Mouse (Mus musculus) lung, embryonic 15.5 days (tissue): ENCODE data around the gene Capza1. TPM values are rescaled to one million over a fixed set of nuclear protein-coding genes. Genes with fewer than 3 reads are reported as not detected.
A peak's percentile ranks its signal among the peaks of the same experiment; 100 is the strongest.

ENCODE experiments used
- ATAC-seq: fragments of 200-750 bp; cut with Nextera tagmentation; 2 replicates; pipeline ENCODE4 v1.8.0; 2017; ENCODE audit warnings: moderate number of reproducible peaks, borderline replicate concordance; ENCODE audit not compliant: low FRiP score, low TSS enrichment; ENCODE audit errors: extremely low read depth
- H3K27ac ChIP-seq: fragments of 300-500 bp; sonication (generic); 2 replicates; pipeline ENCODE4 v1.5.1; 2015; ENCODE audit warnings: moderate library complexity, mild to moderate bottlenecking, inconsistent platforms
- H3K27me3 ChIP-seq: fragments of 300-500 bp; sonication (generic); 2 replicates; pipeline ENCODE4 v1.6.1; 2015; ENCODE audit warnings: inconsistent platforms
- H3K36me3 ChIP-seq: fragments of 300-500 bp; sonication (generic); 2 replicates; pipeline ENCODE4 v1.6.1; 2015; ENCODE audit warnings: inconsistent platforms
- H3K4me1 ChIP-seq: fragments of 300-500 bp; sonication (generic); 2 replicates; pipeline ENCODE4 v1.6.1; 2015; ENCODE audit warnings: inconsistent platforms
- H3K4me2 ChIP-seq: fragments of 300-500 bp; sonication (generic); 2 replicates; pipeline ENCODE4 v1.6.1; 2015; ENCODE audit warnings: inconsistent platforms, mild to moderate bottlenecking, moderate library complexity
- H3K4me3 ChIP-seq: fragments of 300-500 bp; sonication (generic); 2 replicates; pipeline ENCODE4 v1.5.1; 2015; ENCODE audit warnings: mild to moderate bottlenecking, inconsistent platforms
- H3K9ac ChIP-seq: fragments of 300-500 bp; sonication (generic); 2 replicates; pipeline ENCODE4 v1.6.1; 2015; ENCODE audit warnings: inconsistent platforms
- H3K9me3 ChIP-seq: fragments of 300-500 bp; sonication (generic); 2 replicates; pipeline ENCODE4 v1.6.1; 2016; ENCODE audit warnings: inconsistent platforms
- WGBS: fragments of 180-500 bp; shearing (Covaris S2); methylation state at CpG from one replicate; pipeline ENCODE4 v1.1.7; 2015; 5-methylcytosine and 5-hydroxymethylcytosine counted together
- polyA plus RNA-seq: library from polyadenylated mRNA; unstranded; fragments of >200 nt; fragmentation: Nextera tagmentation; extraction: Ambion mirVana; gene quantifications from 2 replicates; pipeline ENCODE4 v1.2.1, GENCODE M21; 2015

The Capza1 gene
- polyA plus RNA-seq, 1 experiment from 2014 or later = 222 TPM

DNA sequence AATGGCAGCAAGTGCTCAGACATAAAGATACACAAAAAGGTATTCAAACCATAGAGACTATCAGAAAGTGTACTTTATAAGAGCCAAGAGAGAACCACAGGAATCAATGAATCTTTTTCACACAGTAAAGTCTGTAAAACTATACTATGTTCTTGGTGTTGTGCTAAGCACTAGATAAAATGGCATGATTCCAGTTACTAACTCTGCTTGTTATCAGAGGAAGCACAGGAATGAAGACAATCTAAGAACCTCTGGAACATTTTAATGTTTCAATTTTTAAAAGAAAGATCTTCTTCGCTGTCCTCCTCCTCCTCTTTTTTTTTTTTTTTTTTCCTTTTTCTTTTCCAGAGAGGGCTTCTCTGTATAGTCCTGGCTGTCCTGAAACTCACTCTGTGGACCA is 5.7 kb downstream of the Capza1 start:
- Histone ChIP-seq H3K4me2 (no peak overlapping the region), H3K4me1 (peaks cover 26% of the 10 kb centered on the region), H3K4me3 (no peak overlapping the region), H3K9ac (no peak overlapping the region), H3K27ac (no peak overlapping the region), H3K36me3 (peaks cover 10% of the 10 kb centered on the region; the same call in 1 of the 2 replicates), H3K27me3 (no peaks in the 10 kb centered on the region), H3K9me3 (no peaks in the 10 kb centered on the region)
- no peak for ATAC-seq
- 100% methylated on average over 1 of the region's 1 CpGs for WGBS

DNA sequence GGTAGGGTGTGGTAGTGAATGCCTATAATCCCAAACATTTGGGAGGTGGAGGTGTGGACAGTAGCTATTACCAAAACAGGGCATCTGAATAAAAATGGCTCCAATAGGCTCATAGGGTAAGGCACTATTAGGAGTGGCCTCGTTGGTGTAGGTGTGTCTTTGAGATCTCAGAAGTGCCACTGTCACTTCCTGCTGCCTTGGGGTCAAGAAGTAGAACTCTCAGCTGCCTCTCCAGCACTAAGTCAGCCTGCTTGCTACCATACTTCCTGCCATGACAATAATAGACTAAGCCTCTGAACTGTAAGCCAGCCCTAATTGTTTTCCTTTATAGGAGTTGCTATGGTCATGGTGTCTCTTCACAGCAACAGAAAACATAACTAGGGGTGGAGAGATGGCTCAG is 8.2 kb downstream of the Capza1 start:
- no peaks in the 10 kb centered on the region for H3K27me3 ChIP-seq
- H3K9ac ChIP-seq = no peak overlapping the region
- H3K36me3 ChIP-seq = peaks cover 10% of the 10 kb centered on the region; the same call in 1 of the 2 replicates
- WGBS = 45% methylated on average over 1 of the region's 1 CpGs
- H3K9me3 ChIP-seq = no peaks in the 10 kb centered on the region
- H3K27ac ChIP-seq = no peak overlapping the region
- no peak overlapping the region for H3K4me2 ChIP-seq
- no peak for ATAC-seq
- H3K4me1 ChIP-seq = peaks cover 3% of the 10 kb centered on the region
- no peak overlapping the region for H3K4me3 ChIP-seq

DNA sequence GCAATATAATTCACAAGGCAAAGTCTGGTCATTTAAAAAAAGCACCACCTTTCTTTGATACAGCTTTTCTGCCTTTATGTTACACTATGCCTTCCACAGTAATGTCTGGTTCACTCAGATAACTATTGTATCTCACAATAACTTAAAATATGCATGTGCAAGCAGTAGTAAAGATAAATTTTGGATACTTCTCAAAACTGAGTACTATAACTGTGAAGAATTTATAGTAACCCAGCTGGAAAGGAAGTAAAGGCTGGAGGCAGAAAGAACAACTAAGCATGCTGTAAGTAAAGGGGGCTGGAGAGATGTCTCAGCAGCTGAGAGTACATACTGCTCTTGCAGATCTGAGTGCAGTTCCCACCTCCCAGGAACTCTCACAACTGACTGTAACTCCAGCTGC is 9.4 kb downstream of the Capza1 start:
- no peak overlapping the region for H3K4me3 ChIP-seq

DNA sequence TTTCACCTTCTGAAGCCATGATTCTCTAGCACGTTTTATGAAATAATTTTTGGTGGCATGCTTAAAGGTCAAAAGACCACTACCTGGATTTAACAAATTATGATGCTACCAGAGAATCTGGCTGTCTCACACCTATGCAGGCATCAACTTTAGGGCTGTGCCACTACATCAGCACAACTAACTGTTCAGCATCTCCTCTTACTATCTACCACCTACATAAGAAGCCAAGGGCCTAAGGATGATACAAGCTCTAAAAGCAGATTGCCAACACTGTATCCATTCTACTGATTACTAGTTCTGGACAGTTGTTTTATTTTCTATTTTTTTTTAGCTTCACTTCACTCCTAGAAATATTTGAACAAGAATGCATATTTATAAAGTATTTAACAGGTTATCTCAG is 9.8 kb downstream of the Capza1 start:
- H3K4me3 ChIP-seq = no peak overlapping the region
- no peaks in the 10 kb centered on the region for H3K4me1 ChIP-seq
- no peak for ATAC-seq
- H3K9me3 ChIP-seq = no peaks in the 10 kb centered on the region
- WGBS = 84% methylated on average over 1 of the region's 1 CpGs
- H3K4me2 ChIP-seq = no peak overlapping the region
- H3K36me3 ChIP-seq = peaks cover 10% of the 10 kb centered on the region; the same call in 1 of the 2 replicates
- no peak overlapping the region for H3K27ac ChIP-seq
- no peaks in the 10 kb centered on the region for H3K27me3 ChIP-seq
- no peak overlapping the region for H3K9ac ChIP-seq

More for the DNA sequence above, 9.4 kb downstream of the Capza1 start:
- H3K27me3 ChIP-seq = no peaks in the 10 kb centered on the region
- no peaks in the 10 kb centered on the region for H3K9me3 ChIP-seq
- no peak overlapping the region for H3K27ac ChIP-seq
- no peak for ATAC-seq
- peaks cover 10% of the 10 kb centered on the region; the same call in 1 of the 2 replicates for H3K36me3 ChIP-seq
- no peaks in the 10 kb centered on the region for H3K4me1 ChIP-seq
- H3K4me2 ChIP-seq = no peak overlapping the region
- no peak overlapping the region for H3K9ac ChIP-seq

DNA sequence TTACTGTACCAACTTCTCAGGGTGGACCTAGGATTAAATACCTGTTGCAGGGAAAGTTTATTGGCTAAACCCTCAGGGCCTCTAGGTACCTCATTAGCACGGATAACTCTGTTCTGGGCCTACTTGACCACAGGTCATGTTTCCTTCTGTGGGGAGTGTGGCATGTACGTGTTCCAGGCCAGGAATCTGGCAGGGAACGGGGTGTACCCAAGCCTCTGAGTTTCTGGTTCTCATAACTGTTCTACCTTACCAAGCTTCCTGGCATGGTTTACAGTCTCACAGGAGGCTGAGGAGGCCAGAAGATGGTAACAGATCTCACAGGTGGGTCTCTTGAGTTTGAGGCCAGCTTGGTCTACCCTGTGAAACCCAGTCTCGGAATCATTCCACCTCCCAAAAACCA is 17.7 kb downstream of the Capza1 start:
- Histone ChIP-seq H3K9me3 (no peaks in the 10 kb centered on the region), H3K4me1 (no peaks in the 10 kb centered on the region), H3K4me3 (no peak overlapping the region), H3K27me3 (no peaks in the 10 kb centered on the region), H3K27ac (no peak overlapping the region), H3K9ac (no peak overlapping the region), H3K36me3 (peaks cover 41% of the 10 kb centered on the region), H3K4me2 (no peak overlapping the region)
- 91% methylated on average over 4 of the region's 4 CpGs for WGBS
- no peak for ATAC-seq

DNA sequence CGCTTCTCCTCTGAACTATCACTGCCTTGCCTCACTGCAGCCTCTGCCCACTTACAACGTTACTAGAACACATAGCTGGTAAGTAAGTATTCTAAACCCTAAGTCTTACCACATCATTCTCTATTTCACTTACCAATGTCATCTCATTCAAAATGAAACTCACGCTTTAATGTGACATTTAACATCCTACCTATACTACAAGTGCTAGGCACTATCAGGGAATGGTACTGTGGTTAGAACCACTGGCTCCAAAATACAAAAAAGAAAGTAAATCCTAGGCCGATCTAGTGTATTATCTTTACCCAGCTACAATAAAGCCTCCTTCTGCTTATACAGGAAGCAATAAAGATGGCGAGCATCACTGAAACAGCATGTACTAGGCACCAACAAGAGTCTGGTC is 23.3 kb downstream of the Capza1 start:
- H3K4me2 ChIP-seq = no peak overlapping the region
- no peak for ATAC-seq
- no peak overlapping the region for H3K4me3 ChIP-seq
- H3K36me3 ChIP-seq = peaks cover 58% of the 10 kb centered on the region
- H3K27me3 ChIP-seq = no peaks in the 10 kb centered on the region
- no peak overlapping the region for H3K27ac ChIP-seq
- H3K4me1 ChIP-seq = no peaks in the 10 kb centered on the region
- no peak overlapping the region for H3K9ac ChIP-seq
- WGBS = 94% methylated on average over 5 of the region's 5 CpGs
- H3K9me3 ChIP-seq = no peaks in the 10 kb centered on the region

DNA sequence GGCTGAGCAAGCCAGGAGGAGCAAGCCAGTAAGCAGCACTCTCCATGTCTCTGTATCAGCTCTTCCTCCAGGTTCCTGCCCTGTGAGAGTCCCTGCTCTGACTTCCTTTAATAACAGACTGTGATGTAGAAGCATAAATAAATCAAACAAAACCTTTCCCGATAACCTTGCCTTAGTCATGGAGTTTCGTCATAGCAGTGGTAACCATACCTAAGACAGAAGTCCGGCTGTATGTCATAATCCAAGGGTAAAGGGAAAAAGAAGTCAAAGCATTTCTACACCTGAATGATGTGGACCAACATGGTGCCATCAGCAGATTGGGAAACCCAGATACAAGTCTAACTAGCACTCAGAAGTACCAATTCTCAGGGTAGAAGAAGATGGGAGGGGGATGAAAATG is 28.5 kb downstream of the Capza1 start:
- ATAC-seq = no peak
- peaks cover 56% of the 10 kb centered on the region for H3K36me3 ChIP-seq
- WGBS = 89% methylated on average over 3 of the region's 3 CpGs
- H3K27ac ChIP-seq = no peak overlapping the region
- no peak overlapping the region for H3K9ac ChIP-seq
- no peaks in the 10 kb centered on the region for H3K27me3 ChIP-seq
- H3K4me2 ChIP-seq = no peak overlapping the region
- no peaks in the 10 kb centered on the region for H3K4me1 ChIP-seq
- H3K9me3 ChIP-seq = no peaks in the 10 kb centered on the region
- H3K4me3 ChIP-seq = no peak overlapping the region

DNA sequence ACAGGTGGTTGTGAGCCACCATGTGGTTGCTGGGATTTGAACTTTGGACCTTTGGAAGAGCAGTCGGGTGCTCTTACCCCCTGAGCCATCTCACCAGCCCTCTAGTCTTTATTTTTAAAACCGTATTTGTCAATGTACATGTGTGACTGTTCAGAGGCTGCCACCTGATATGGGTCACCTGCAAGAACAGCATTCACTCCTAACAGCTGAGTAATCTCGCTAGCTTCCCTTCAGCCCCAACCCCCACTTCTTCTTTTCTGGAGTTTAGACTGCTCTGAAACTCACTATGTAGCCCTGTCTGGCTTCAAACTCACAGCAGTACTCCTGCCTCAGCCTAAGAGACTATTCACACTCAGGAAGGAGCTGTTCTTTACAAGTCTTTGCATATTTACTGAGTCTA is 41.9 kb downstream of the Capza1 start:
- H3K4me2 ChIP-seq = no peak overlapping the region
- no peak for ATAC-seq
- H3K27ac ChIP-seq = no peak overlapping the region
- no peak overlapping the region for H3K4me3 ChIP-seq
- no peaks in the 10 kb centered on the region for H3K9me3 ChIP-seq
- H3K4me1 ChIP-seq = peaks cover 11% of the 10 kb centered on the region
- no peaks in the 10 kb centered on the region for H3K27me3 ChIP-seq
- 80% methylated on average over 3 of the region's 3 CpGs for WGBS
- H3K36me3 ChIP-seq = peaks cover 33% of the 10 kb centered on the region
- no peak overlapping the region for H3K9ac ChIP-seq

DNA sequence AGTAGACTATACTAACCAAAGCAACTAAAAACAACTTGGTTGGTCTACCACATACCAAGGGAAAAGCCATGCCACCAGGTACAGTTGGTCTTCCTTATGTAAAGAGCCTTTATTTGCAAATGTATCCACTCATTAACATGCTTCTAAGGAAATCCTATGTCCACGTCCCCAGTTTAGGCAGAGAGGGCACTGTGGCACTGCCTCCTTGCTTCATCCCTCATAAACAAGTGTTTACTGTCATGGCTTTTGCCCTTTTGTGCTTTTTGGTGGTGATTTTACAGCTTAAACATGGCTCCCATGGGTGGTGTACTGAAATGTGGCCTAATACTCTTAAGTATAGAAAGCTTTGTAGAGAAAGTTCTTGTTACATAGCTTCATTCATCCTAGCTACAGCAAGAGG is 43.9 kb downstream of the Capza1 start:
- 46% methylated on average over 1 of the region's 1 CpGs for WGBS
- peaks cover 29% of the 10 kb centered on the region for H3K4me1 ChIP-seq
- no peak overlapping the region for H3K27ac ChIP-seq
- H3K27me3 ChIP-seq = no peaks in the 10 kb centered on the region
- no peaks in the 10 kb centered on the region for H3K9me3 ChIP-seq
- ATAC-seq = no peak
- H3K9ac ChIP-seq = no peak overlapping the region
- no peak overlapping the region for H3K4me2 ChIP-seq
- no peak overlapping the region for H3K4me3 ChIP-seq
- peaks cover 17% of the 10 kb centered on the region for H3K36me3 ChIP-seq

DNA sequence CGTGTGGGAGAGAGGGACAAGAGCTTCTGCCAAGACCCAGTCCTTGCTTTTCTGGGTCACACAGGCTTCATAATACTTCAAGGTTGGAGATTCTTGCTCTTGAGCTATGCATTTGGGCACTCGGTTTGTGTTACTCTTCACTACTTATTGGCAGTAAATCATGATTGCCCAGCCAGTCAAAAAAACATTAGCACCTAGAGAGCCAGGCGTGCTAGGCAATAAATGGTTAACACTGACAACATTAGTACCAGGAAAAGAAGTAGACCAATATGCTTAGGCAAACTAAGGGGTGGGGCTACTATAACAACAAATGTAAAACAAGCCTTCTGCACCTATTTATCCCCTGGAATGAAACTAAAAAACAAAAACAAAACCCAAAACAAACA is 45.6 kb downstream of the Capza1 start:
- Histone ChIP-seq H3K4me1 (peaks cover 33% of the 10 kb centered on the region), H3K4me2 (peak overlapping the region; percentile 69), H3K27me3 (no peaks in the 10 kb centered on the region), H3K9me3 (no peaks in the 10 kb centered on the region), H3K9ac (peak overlapping the region; percentile 85; the same call in 1 of the 2 replicates), H3K27ac (peak overlapping the region; percentile 93), H3K36me3 (peaks cover 13% of the 10 kb centered on the region; the same call in 1 of the 2 replicates), H3K4me3 (peak overlapping the region; percentile 79)
- no peak for ATAC-seq
- WGBS = 5% methylated on average over 3 of the region's 3 CpGs

DNA sequence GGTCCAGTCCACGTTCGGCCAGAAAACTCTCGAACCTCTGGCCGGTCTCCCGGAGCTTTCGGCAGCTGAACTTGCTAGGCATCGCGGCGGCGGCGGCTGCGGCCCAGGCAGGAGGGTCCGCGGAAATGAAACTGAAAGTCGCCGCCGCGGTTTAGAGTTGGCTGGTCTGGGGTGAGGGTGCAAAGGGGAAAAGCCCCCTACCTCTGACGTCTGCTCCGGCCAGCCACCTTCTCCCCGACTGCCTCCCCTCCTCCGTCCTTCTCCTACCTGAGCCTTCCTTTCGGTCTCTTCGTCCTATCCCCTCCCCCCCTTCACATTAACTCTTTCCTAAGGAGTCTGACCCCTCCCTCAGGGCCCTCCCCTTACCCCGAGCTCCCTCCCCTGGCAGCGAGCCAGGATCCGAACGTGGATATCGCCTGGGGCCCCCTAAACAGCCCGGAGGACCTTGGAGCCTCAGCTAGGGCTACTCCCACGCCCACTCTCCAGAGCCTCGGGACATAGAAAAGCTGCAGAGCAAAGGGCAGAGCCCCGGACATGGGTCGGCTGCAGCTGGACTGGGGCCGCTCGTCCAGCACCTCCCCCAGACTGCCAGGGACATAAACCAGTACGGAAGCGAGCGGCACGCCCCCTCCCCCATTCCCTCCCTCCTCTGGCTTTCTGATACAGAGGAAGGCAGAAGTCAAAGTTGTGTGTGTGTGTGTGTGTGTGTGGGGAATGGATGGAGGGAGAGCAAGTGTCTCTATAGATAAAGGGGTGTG is 46.1 kb downstream of the Capza1 start, which contains the start of gene Mov10:
Gene Mov10 (minus strand): TSS at position 573 of the 758 bp plus-strand sequence.
- Histone ChIP-seq H3K9ac (peak within 1 kb of the TSS; percentile 85), H3K9me3 (no peaks in the 10 kb centered on the region), H3K27me3 (no peaks in the 10 kb centered on the region), H3K4me2 (peak within 1 kb of the TSS; percentile 69), H3K4me3 (peak within 1 kb of the TSS; percentile 79), H3K36me3 (peaks cover 13% of the 10 kb centered on the region; the same call in 1 of the 2 replicates), H3K27ac (peak within 1 kb of the TSS; percentile 93), H3K4me1 (peaks cover 33% of the 10 kb centered on the region)
- peak; percentile 87 for ATAC-seq
- WGBS = 0% methylated on average over 34 of the region's 40 CpGs

DNA sequence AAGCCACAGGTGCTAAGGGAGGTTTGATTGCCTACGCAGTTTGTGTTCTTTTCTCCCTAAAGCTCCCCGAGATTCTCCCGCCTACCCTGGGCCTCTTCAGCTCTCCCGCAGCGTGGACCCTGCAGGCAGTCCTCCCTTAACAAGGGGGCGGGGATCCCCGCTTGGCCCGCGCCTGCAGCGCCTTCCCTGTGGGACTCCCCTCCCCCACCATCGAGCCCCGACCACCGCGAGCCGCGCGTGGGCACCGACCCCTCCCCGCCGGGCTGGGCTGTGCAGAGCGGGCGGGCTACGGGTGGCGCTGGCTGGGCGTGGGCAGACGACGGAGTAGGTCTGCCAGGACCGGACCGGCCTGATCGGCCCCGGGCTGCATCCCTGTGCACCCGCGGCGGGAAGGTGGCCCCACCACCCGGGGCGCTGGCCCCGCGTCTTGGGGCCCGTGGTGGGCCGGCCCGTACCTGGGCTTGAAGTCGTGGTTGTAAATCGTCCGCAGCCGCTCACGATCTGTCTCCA is 46.8 kb downstream of the Capza1 start:
- 0% methylated on average over 45 of the region's 46 CpGs for WGBS
- no peaks in the 10 kb centered on the region for H3K9me3 ChIP-seq
- peaks cover 33% of the 10 kb centered on the region for H3K4me1 ChIP-seq
- H3K4me2 ChIP-seq = peak overlapping the region; percentile 69
- peak overlapping the region; percentile 93 for H3K27ac ChIP-seq
- H3K27me3 ChIP-seq = no peaks in the 10 kb centered on the region
- H3K4me3 ChIP-seq = peak overlapping the region; percentile 79
- peaks cover 10% of the 10 kb centered on the region; the same call in 1 of the 2 replicates for H3K36me3 ChIP-seq
- ATAC-seq = peak; percentile 81
- H3K9ac ChIP-seq = peak overlapping the region; percentile 85
